Mouse (Mus musculus) bone marrow, adult 2 months (tissue): ENCODE results near the gene Gpc1.

Source experiments
- CTCF ChIP-seq: fragments of 200-500 bp; IDR thresholded peaks from 2 replicates; pipeline ENCODE4 v1.5.1; 2011; ENCODE audit warnings: low read length, control low read depth; ENCODE audit not compliant: control insufficient read depth, insufficient read depth
- POLR2A ChIP-seq: fragments of 200-500 bp; IDR thresholded peaks from 2 replicates; pipeline ENCODE4 v1.6.1; 2011; ENCODE audit warnings: low read depth, mild to moderate bottlenecking, control low read depth, low read length, borderline replicate concordance; ENCODE audit not compliant: control insufficient read depth

DNA sequence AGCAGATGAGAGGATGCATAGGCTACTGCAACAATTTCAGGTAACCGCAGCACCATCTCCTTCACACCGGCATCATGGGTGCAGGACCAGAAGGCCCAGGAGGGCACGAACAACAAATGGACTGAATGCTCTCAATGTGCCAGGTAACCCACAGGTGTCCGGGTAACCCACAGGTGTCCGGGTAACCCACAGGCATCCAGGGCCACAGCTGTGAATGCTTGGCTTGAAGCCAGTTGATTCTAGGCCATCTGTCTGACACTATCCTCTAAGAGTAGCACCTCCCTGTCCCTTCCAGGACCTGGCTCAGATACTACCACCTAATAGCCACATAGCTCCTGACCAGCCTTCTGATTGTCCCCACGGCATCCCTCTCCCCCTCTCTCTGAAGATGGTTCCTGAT is 50.5 kb downstream of the Gpc1 start:
- TF ChIP-seq CTCF (no peak), POLR2A (no peak)
